Comparison of ENCODE assay signal across 23 mouse cellular contexts in the genomic region with DNA sequence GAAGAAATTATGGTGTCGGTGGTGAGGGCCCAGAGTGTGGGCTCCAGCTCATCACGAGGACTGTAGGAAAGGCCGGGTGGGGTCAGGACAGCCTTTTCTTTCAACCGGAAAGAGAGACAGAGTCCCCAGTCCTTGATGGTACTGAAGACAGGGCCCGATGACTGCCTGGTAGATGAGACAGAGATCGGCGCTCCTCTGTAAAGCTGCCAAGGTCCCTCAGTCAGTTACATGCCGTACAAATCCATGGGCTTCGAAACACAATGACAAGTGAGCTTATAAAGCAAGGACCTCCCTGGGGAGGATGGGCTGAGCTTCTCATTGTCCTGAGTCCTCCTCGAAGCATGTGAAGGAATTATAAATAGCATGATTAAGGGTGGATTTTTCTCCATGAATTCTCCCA. TPM values are rescaled to one million over a fixed set of nuclear protein-coding genes. Genes with fewer than 3 reads are reported as not detected.
DNase-seq lines count a peak whose midpoint lies in the region; ATAC-seq lines count a peak whose summit lies in the region.
"Had no signal": no experiment of that assay in that cellular context is flagged by ENCODE, and none has a peak within 500 bp of the region (broad histone marks: within the 10 kb centered on the region; RNA-seq: fewer than 3 reads in every experiment).

No protein-coding gene starts in this region.

- H3K27me3 ChIP-seq in midbrain, embryonic 15.5 days (replicated peaks) = no peaks in the 10 kb centered on the region
- H3K27me3 ChIP-seq in midbrain, embryonic 16.5 days (ENCODE audit: control insufficient read depth, insufficient read depth, low read depth, low read length) = no peaks in the 10 kb centered on the region
- 0 out of 2 replicates have a peak, but pooled peaks cover 8% of the 10 kb centered on the region for H3K27me3 ChIP-seq in hindbrain, embryonic 12.5 days
- no peaks in the 10 kb centered on the region for H3K27me3 ChIP-seq in neural tube, embryonic 14.5 days (ENCODE audit: control insufficient read depth, insufficient read depth, low read length)

- no peak overlapping the region for H3K4me2 ChIP-seq in midbrain, embryonic 15.5 days
- H3K4me2 ChIP-seq in midbrain, embryonic 16.5 days (ENCODE audit: low read length) = no peak overlapping the region
- H3K4me2 ChIP-seq in hindbrain, embryonic 12.5 days (replicated peaks) = no peak overlapping the region
- no peak overlapping the region for H3K4me2 ChIP-seq in neural tube, embryonic 14.5 days (ENCODE audit: low read depth, low read length)
- H3K4me2 ChIP-seq: liver, embryonic 15.5 days had no signal

- no peak overlapping the region for H3K9ac ChIP-seq in midbrain, embryonic 15.5 days
- H3K9ac ChIP-seq in midbrain, embryonic 16.5 days (ENCODE audit: low read depth, low read length) = no peak overlapping the region
- H3K9ac ChIP-seq in hindbrain, embryonic 12.5 days = no peak overlapping the region
- no peak overlapping the region for H3K9ac ChIP-seq in neural tube, embryonic 14.5 days (replicated peaks; ENCODE audit: low read depth, low read length)
- H3K9ac ChIP-seq: liver, embryonic 15.5 days had no signal

- H3K36me3 ChIP-seq in midbrain, embryonic 15.5 days (replicated peaks) = no peaks in the 10 kb centered on the region
- H3K36me3 ChIP-seq in midbrain, embryonic 16.5 days (ENCODE audit: control insufficient read depth, insufficient read depth, low read length) = no peaks in the 10 kb centered on the region
- no peaks in the 10 kb centered on the region for H3K36me3 ChIP-seq in hindbrain, embryonic 12.5 days
- H3K36me3 ChIP-seq in neural tube, embryonic 14.5 days (ENCODE audit: control insufficient read depth, insufficient read depth, low read length) = no peaks in the 10 kb centered on the region
- H3K36me3 ChIP-seq: G1E; liver, embryonic 15.5 days had no signal

- DNase-seq in adrenal gland, postnatal 25 days = peak; percentile 44
- no peak for DNase-seq in layer of hippocampus, adult 11-12 months (ENCODE audit: low spot score)
- no peak for DNase-seq in right cerebral cortex, postnatal 25 days
- DNase-seq: cerebellum, adult 9-11 months; heart, adult 11 months; kidney, adult 2 months; kidney, postnatal 36 days; right cerebral cortex, postnatal 14 days had no signal

- no peak overlapping the region for H3K4me3 ChIP-seq in midbrain, embryonic 15.5 days
- no peak overlapping the region for H3K4me3 ChIP-seq in midbrain, embryonic 16.5 days (ENCODE audit: low read depth, low read length)
- H3K4me3 ChIP-seq in hindbrain, embryonic 12.5 days = no peak overlapping the region
- no peak overlapping the region for H3K4me3 ChIP-seq in neural tube, embryonic 14.5 days (ENCODE audit: low read depth, low read length)
- H3K4me3 ChIP-seq: liver, embryonic 15.5 days had no signal

- WGBS in midbrain, embryonic 15.5 days = 58% methylated on average over 10 of the region's 10 CpGs
- WGBS in midbrain, embryonic 16.5 days = 57% methylated on average over 10 of the region's 10 CpGs
- 71% methylated on average over 10 of the region's 10 CpGs for WGBS in hindbrain, embryonic 12.5 days
- WGBS in neural tube, embryonic 14.5 days = 58% methylated on average over 10 of the region's 10 CpGs

- H3K27ac ChIP-seq in midbrain, embryonic 15.5 days = no peak overlapping the region
- no peak overlapping the region for H3K27ac ChIP-seq in midbrain, embryonic 16.5 days (ENCODE audit: low read length)
- no peak overlapping the region for H3K27ac ChIP-seq in hindbrain, embryonic 12.5 days
- H3K27ac ChIP-seq in neural tube, embryonic 14.5 days (ENCODE audit: low read depth, low read length) = peak overlapping the region; percentile 22; the same call in 1 of the 2 replicates
- H3K27ac ChIP-seq: liver, embryonic 15.5 days; stomach, postnatal 0 days had no signal

- ATAC-seq in midbrain, embryonic 15.5 days (replicated peaks) = 0 out of 2 replicates have a peak, but pooled peaks have one; percentile 3
- ATAC-seq in midbrain, embryonic 16.5 days = no peak
- ATAC-seq in hindbrain, embryonic 12.5 days (ENCODE audit: low FRiP score) = peak; percentile 35; the same call in 1 of the 2 replicates
- peak; percentile 36; the same call in 1 of the 2 replicates for ATAC-seq in neural tube, embryonic 14.5 days (ENCODE audit: low read depth)
- ATAC-seq: CD4-positive, CD25-positive, alpha-beta regulatory T cell, adult 4 months; lung, postnatal 0 days had no signal

- H3K4me1 ChIP-seq in midbrain, embryonic 15.5 days = peaks cover 8% of the 10 kb centered on the region; the same call in 1 of the 2 replicates
- peaks cover 10% of the 10 kb centered on the region; the same call in 1 of the 2 replicates for H3K4me1 ChIP-seq in midbrain, embryonic 16.5 days (ENCODE audit: control insufficient read depth, insufficient read depth, low read length)
- H3K4me1 ChIP-seq in hindbrain, embryonic 12.5 days = 0 out of 2 replicates have a peak, but pooled peaks cover 5% of the 10 kb centered on the region
- peaks cover 15% of the 10 kb centered on the region for H3K4me1 ChIP-seq in neural tube, embryonic 14.5 days (ENCODE audit: control insufficient read depth, insufficient read depth, low read length)
- H3K4me1 ChIP-seq: liver, embryonic 15.5 days had no signal

- H3K9me3 ChIP-seq in midbrain, embryonic 15.5 days = no peaks in the 10 kb centered on the region
- no peaks in the 10 kb centered on the region for H3K9me3 ChIP-seq in midbrain, embryonic 16.5 days (replicated peaks; ENCODE audit: control insufficient read depth, low read length, poor library complexity, severe bottlenecking)
- no peaks in the 10 kb centered on the region for H3K9me3 ChIP-seq in hindbrain, embryonic 12.5 days (replicated peaks)
- no peaks in the 10 kb centered on the region for H3K9me3 ChIP-seq in neural tube, embryonic 14.5 days (ENCODE audit: control insufficient read depth, low read length)
- H3K9me3 ChIP-seq: G1E; liver, embryonic 15.5 days had no signal

RNA-seq across cellular contexts. Expression of a gene that starts 13.2 kb away (rescaled TPM):
- 22.3 and 23.3 TPM in 2 replicates for polyA plus RNA-seq in midbrain, embryonic 15.5 days (2015; fragmentation: Nextera tagmentation; extraction: Ambion mirVana)
- polyA plus RNA-seq in midbrain, embryonic 16.5 days (2015; fragmentation: Nextera tagmentation; extraction: Ambion mirVana) = 14.4 and 25.7 TPM in 2 replicates
- total RNA-seq in adrenal gland, postnatal 25 days (2021) = 0.67 and 0.73 TPM in 2 replicates
- 29.2 and 33.6 TPM in 2 replicates for polyA plus RNA-seq in hindbrain, embryonic 12.5 days (2016; fragmentation: Nextera tagmentation; extraction: Ambion mirVana)
- 60.2 and 64.9 TPM in 2 replicates for polyA plus RNA-seq in neural tube, embryonic 14.5 days (2014; fragmentation: Nextera tagmentation; extraction: Ambion mirVana)
- total RNA-seq: G1E; gastrocnemius, adult 8-10 months; hematopoietic stem cell, adult 5-6 weeks; megakaryocyte progenitor cell, adult 5-6 weeks had no signal
- polyA plus RNA-seq: G1E; liver, embryonic 15.5 days had no signal

RNA-seq across cellular contexts. Expression of a gene that starts 18.4 kb away (rescaled TPM):
- polyA plus RNA-seq in midbrain, embryonic 15.5 days (2015; fragmentation: Nextera tagmentation; extraction: Ambion mirVana) = not detected in 2 replicates
- not detected in 2 replicates for polyA plus RNA-seq in midbrain, embryonic 16.5 days (2015; fragmentation: Nextera tagmentation; extraction: Ambion mirVana)
- total RNA-seq in adrenal gland, postnatal 25 days (2021) = not detected in 2 replicates
- not detected in 2 replicates for polyA plus RNA-seq in hindbrain, embryonic 12.5 days (2016; fragmentation: Nextera tagmentation; extraction: Ambion mirVana)
- polyA plus RNA-seq in neural tube, embryonic 14.5 days (2014; fragmentation: Nextera tagmentation; extraction: Ambion mirVana) = not detected in 2 replicates
- total RNA-seq: gastrocnemius, adult 8-10 months; hematopoietic stem cell, adult 5-6 weeks; layer of hippocampus, postnatal 10 days; left cerebral cortex, postnatal 14 days; megakaryocyte progenitor cell, adult 5-6 weeks had no signal
- polyA plus RNA-seq: CD4-positive, CD25-positive, alpha-beta regulatory T cell, adult 4 months; G1E; heart, embryonic 14.5 days; kidney, adult 2 months; liver, embryonic 15.5 days; lung, postnatal 0 days had no signal

RNA-seq across cellular contexts. Expression of a gene that starts 40.0 kb away (rescaled TPM):
- polyA plus RNA-seq in midbrain, embryonic 15.5 days (2015; fragmentation: Nextera tagmentation; extraction: Ambion mirVana) = 0.13 TPM in 1 of 2 replicates, not detected in the other
- 0.34 TPM in 1 of 2 replicates, not detected in the other for polyA plus RNA-seq in midbrain, embryonic 16.5 days (2015; fragmentation: Nextera tagmentation; extraction: Ambion mirVana)
- not detected in 2 replicates for total RNA-seq in adrenal gland, postnatal 25 days (2021)
- polyA plus RNA-seq in hindbrain, embryonic 12.5 days (2016; fragmentation: Nextera tagmentation; extraction: Ambion mirVana) = 3.6 and 9.3 TPM in 2 replicates
- polyA plus RNA-seq in neural tube, embryonic 14.5 days (2014; fragmentation: Nextera tagmentation; extraction: Ambion mirVana) = 0.46 and 6.1 TPM in 2 replicates
- total RNA-seq: G1E; gastrocnemius, adult 8-10 months; hematopoietic stem cell, adult 5-6 weeks; megakaryocyte progenitor cell, adult 5-6 weeks had no signal
- polyA plus RNA-seq: CD4-positive, CD25-positive, alpha-beta regulatory T cell, adult 4 months; G1E; kidney, adult 2 months; liver, embryonic 15.5 days; lung, postnatal 0 days; stomach, postnatal 0 days had no signal

RNA-seq across cellular contexts. Expression of a gene that starts 41.7 kb away (rescaled TPM):
- polyA plus RNA-seq in midbrain, embryonic 15.5 days (2015; fragmentation: Nextera tagmentation; extraction: Ambion mirVana) = 0.09 TPM in 1 of 2 replicates, not detected in the other
- not detected in 2 replicates for polyA plus RNA-seq in midbrain, embryonic 16.5 days (2015; fragmentation: Nextera tagmentation; extraction: Ambion mirVana)
- total RNA-seq in adrenal gland, postnatal 25 days (2021) = not detected in 2 replicates
- not detected in 2 replicates for polyA plus RNA-seq in hindbrain, embryonic 12.5 days (2016; fragmentation: Nextera tagmentation; extraction: Ambion mirVana)
- polyA plus RNA-seq in neural tube, embryonic 14.5 days (2014; fragmentation: Nextera tagmentation; extraction: Ambion mirVana) = not detected in 2 replicates
- total RNA-seq: G1E; gastrocnemius, adult 8-10 months; hematopoietic stem cell, adult 5-6 weeks; layer of hippocampus, postnatal 10 days; left cerebral cortex, postnatal 14 days; megakaryocyte progenitor cell, adult 5-6 weeks had no signal
- polyA plus RNA-seq: CD4-positive, CD25-positive, alpha-beta regulatory T cell, adult 4 months; G1E; heart, embryonic 14.5 days; kidney, adult 2 months; lung, postnatal 0 days had no signal

RNA-seq across cellular contexts. Expression of a gene that starts 47.3 kb away (rescaled TPM):
- not detected in 2 replicates for polyA plus RNA-seq in midbrain, embryonic 15.5 days (2015; fragmentation: Nextera tagmentation; extraction: Ambion mirVana)
- polyA plus RNA-seq in midbrain, embryonic 16.5 days (2015; fragmentation: Nextera tagmentation; extraction: Ambion mirVana) = not detected in 2 replicates
- total RNA-seq in adrenal gland, postnatal 25 days (2021) = not detected in 2 replicates
- polyA plus RNA-seq in hindbrain, embryonic 12.5 days (2016; fragmentation: Nextera tagmentation; extraction: Ambion mirVana) = 0.14 and 0.64 TPM in 2 replicates
- not detected in 2 replicates for polyA plus RNA-seq in neural tube, embryonic 14.5 days (2014; fragmentation: Nextera tagmentation; extraction: Ambion mirVana)
- total RNA-seq: G1E; hematopoietic stem cell, adult 5-6 weeks; layer of hippocampus, postnatal 10 days; left cerebral cortex, postnatal 14 days; megakaryocyte progenitor cell, adult 5-6 weeks had no signal
- polyA plus RNA-seq: CD4-positive, CD25-positive, alpha-beta regulatory T cell, adult 4 months; G1E; heart, embryonic 14.5 days; kidney, adult 2 months; lung, postnatal 0 days had no signal
